Comparison of ENCODE assay signal across 15 mouse cellular contexts in the genomic region with DNA sequence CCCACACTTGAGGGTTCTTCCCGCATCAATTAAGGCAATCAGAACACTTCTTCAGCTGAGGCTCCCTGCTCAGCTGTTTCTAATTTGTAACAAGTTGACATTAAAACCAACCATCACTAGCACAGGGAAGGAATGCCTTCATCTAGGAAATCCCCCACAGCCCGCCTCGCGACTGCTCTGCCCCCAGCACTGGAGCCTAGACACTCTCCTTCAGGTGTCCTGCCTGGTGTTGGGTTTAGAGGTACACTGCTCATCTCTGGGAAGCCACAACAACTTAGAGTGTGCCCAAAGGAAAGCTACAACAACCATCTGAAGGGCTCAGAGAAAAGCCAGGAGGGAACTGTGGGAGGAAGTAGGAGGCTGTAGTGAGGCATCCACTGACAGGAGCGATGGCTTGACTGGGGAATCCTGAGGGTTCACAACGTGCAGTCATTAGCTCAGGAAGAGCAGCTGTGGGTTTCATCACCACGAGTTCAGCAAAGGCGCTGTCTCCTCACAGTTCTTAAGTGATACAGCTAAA. TPM values are rescaled to one million over a fixed set of nuclear protein-coding genes. Genes with fewer than 3 reads are reported as not detected.
DNase-seq lines count a peak whose midpoint lies in the region; ATAC-seq and TF ChIP-seq lines count a peak whose summit lies in the region.
"Had no signal": no experiment of that assay in that cellular context is flagged by ENCODE, and none has a peak within 500 bp of the region (broad histone marks: within the 10 kb centered on the region; RNA-seq: fewer than 3 reads in every experiment).

No protein-coding gene starts in this region.

- H3K4me3 ChIP-seq in lung, adult 2 months (replicated peaks; ENCODE audit: extremely low read depth, low read depth, low read length) = no peak overlapping the region
- H3K4me3 ChIP-seq: hindbrain, embryonic 12.5 days; intestine, embryonic 15.5 days; limb, embryonic 15.5 days; midbrain, embryonic 15.5 days had no signal

- no peaks in the 10 kb centered on the region for H3K4me1 ChIP-seq in lung, adult 2 months (ENCODE audit: control insufficient read depth, insufficient read depth, low read length)
- H3K4me1 ChIP-seq: hindbrain, embryonic 12.5 days; intestine, embryonic 15.5 days; limb, embryonic 15.5 days; midbrain, embryonic 15.5 days had no signal

- peak; percentile 57 for DNase-seq in right cerebral cortex, adult 18-20 months
- DNase-seq in right cerebral cortex, postnatal 14 days = no peak
- peak; percentile 33 to 38 for DNase-seq in layer of hippocampus, postnatal 36 days
- peak; percentile 17 to 32 for DNase-seq in right cerebral cortex, postnatal 36 days (ENCODE audit: low spot score in 2 of 2)
- DNase-seq in spleen, postnatal 4 days (ENCODE audit: low spot score in 2 of 2) = no peak
- no peak for DNase-seq in lung, adult 2 months
- DNase-seq: cerebellum, adult 8-10 months; kidney, postnatal 14 days; lung, embryonic 14.5 days had no signal

- no peak for TF ChIP-seq POLR2A in lung, adult 2 months (IDR thresholded peaks at IDR 0.05; ENCODE audit: borderline replicate concordance, extremely low read depth, low read depth, low read length)

- no peak for TF ChIP-seq CTCF in lung, adult 2 months (IDR thresholded peaks at IDR 0.05; ENCODE audit: insufficient read depth, low read length)

- WGBS in lung, adult 2 months = 67% methylated on average over 8 of the region's 8 CpGs

- ATAC-seq in frontal cortex, adult (ENCODE audit: low TSS enrichment) = peak; percentile 91
- ATAC-seq: activated CD4-positive, CD25-positive, alpha-beta regulatory T cell, adult 4 months; intestine, embryonic 15.5 days; midbrain, embryonic 15.5 days had no signal

RNA-seq across cellular contexts. Expression of gene Dgkg, which starts 30.8 kb away (rescaled TPM):
- 100 to 1,000 TPM; 211 TPM for total RNA-seq in layer of hippocampus, postnatal 36 days (2021)
- polyA plus RNA-seq in lung, adult 2 months (2012; rRNA removed) = 0.68 and 1.0 TPM in 2 replicates

Comparison
In these comparisons a context has a peak if more than half of its experiments do, and no peak if none do; other contexts are left out.
1. DNase-seq: peak in right cerebral cortex, adult 18-20 months (single experiment), layer of hippocampus, postnatal 36 days (2 of 2) and right cerebral cortex, postnatal 36 days (2 of 2); none in right cerebral cortex, postnatal 14 days (single experiment), spleen, postnatal 4 days (0 of 2) and lung, adult 2 months (single experiment).